Mouse (Mus musculus): Measurements from ENCODE around the gene Larp7. TPM values are rescaled to one million over a fixed set of nuclear protein-coding genes. Genes with fewer than 3 reads are reported as not detected.

Gene Larp7
- polyA plus RNA-seq (2014; fragmentation: Illumina TruSeq; extraction: RNeasy Lipid Tissue Mini Kit (QIAGEN cat#74804); ENCODE audit: insufficient read depth, low read depth, low replicate concordance) = 14.6 TPM

GRCm38 (mm10) chr3:127552973-127553719 lies at the start of gene Larp7, which contains the start of gene Zgrf1:
TSS of gene Larp7 (minus strand) at chr3:127553349.
TSS of gene Zgrf1 (plus strand) at chr3:127553489.

DNA sequence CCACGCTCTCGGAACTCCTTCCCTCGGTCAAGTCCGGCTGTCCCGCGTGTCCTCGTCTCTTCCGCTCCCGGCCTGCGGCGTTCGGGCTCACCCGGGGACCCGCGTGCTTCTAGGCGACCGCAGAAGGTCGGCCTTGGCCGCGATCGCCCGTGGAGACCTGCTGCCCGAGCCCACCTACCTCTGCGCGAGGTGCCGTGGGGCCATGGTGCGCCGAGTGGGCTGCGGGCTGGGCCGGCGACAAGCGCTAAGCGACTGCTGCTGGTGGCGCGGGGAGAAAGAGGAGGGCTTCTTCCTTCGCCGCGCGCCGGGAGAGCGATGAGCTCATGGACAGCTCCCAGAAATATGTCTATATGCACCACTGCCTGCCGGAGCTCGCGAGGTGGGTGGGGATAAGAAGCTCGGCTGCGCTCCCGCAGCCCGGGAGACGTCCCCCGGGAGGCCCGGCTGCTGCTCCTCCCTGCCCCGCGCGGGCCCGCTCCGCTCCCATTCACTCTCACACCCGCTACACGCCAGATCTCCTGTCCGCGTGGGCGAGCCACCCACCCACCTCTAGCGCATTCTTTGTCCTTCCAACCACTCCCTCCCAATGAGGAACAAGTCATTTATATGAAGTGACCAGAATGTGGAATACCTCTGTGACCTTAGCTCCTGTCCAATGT lies 54.3 kb downstream of the Larp7 start, which contains the start of gene Ank2:
Gene Ank2 (minus strand): TSS at position 609 of the 659 bp plus-strand sequence.

Other genes starting within 250 kb of the Larp7 start
- 1.7 TPM for gene Ank2, start 54.0 kb downstream of the Larp7 start, polyA plus RNA-seq (2014; fragmentation: Illumina TruSeq; extraction: RNeasy Lipid Tissue Mini Kit (QIAGEN cat#74804); ENCODE audit: insufficient read depth, low read depth, low replicate concordance)
- 0.24 TPM for gene Zgrf1, start 140 bp upstream of the Larp7 start, polyA plus RNA-seq (2014; fragmentation: Illumina TruSeq; extraction: RNeasy Lipid Tissue Mini Kit (QIAGEN cat#74804); ENCODE audit: insufficient read depth, low read depth, low replicate concordance)
- gene Neurog2, start 79.8 kb upstream of the Larp7 start, polyA plus RNA-seq (2014; fragmentation: Illumina TruSeq; extraction: RNeasy Lipid Tissue Mini Kit (QIAGEN cat#74804); ENCODE audit: insufficient read depth, low read depth, low replicate concordance) = not detected
- gene Alpk1, start 227.2 kb upstream of the Larp7 start, polyA plus RNA-seq (2014; fragmentation: Illumina TruSeq; extraction: RNeasy Lipid Tissue Mini Kit (QIAGEN cat#74804); ENCODE audit: insufficient read depth, low read depth, low replicate concordance) = 1.1 TPM
- 7.2 TPM for gene Tifa, start 236.5 kb upstream of the Larp7 start, polyA plus RNA-seq (2014; fragmentation: Illumina TruSeq; extraction: RNeasy Lipid Tissue Mini Kit (QIAGEN cat#74804); ENCODE audit: insufficient read depth, low read depth, low replicate concordance)